15 mouse cellular contexts compared by ENCODE assay signal in genomic region chr2:156571521-156571920, GRCm38 (mm10).
"Had no signal": no experiment of that assay in that cellular context is flagged by ENCODE, and none has a peak within 500 bp of the region (broad histone marks: within the 10 kb centered on the region; RNA-seq: fewer than 3 reads in every experiment).

No protein-coding gene starts in this region.

- H3K4me2 ChIP-seq: limb, embryonic 13.5 days; liver, embryonic 11.5 days; liver, embryonic 15.5 days; midbrain, embryonic 12.5 days; midbrain, embryonic 15.5 days; neural tube, embryonic 13.5 days had no signal

- H3K4me3 ChIP-seq: layer of hippocampus, adult 2 months; limb, embryonic 10.5 days; limb, embryonic 13.5 days; liver, embryonic 15.5 days; midbrain, embryonic 12.5 days; midbrain, embryonic 15.5 days; neural tube, embryonic 13.5 days had no signal

- ATAC-seq: intestine, postnatal 0 days; midbrain, embryonic 15.5 days had no signal

- DNase-seq: layer of hippocampus, adult 9-11 months; lung, adult 2 months; lung, postnatal 14 days; thymus, adult 18-20 months; thymus, postnatal 36 days had no signal

- H3K27ac ChIP-seq: layer of hippocampus, adult 2 months; limb, embryonic 10.5 days; limb, embryonic 13.5 days; liver, embryonic 15.5 days; macrophage; midbrain, embryonic 12.5 days; midbrain, embryonic 15.5 days; neural tube, embryonic 13.5 days had no signal

- H3K4me1 ChIP-seq: limb, embryonic 10.5 days; liver, embryonic 15.5 days; midbrain, embryonic 12.5 days; midbrain, embryonic 15.5 days; neural tube, embryonic 13.5 days had no signal

- H3K9ac ChIP-seq: limb, embryonic 13.5 days; liver, embryonic 15.5 days; midbrain, embryonic 12.5 days; midbrain, embryonic 15.5 days; neural tube, embryonic 13.5 days had no signal

- H3K27me3 ChIP-seq: limb, embryonic 13.5 days; liver, embryonic 15.5 days; midbrain, embryonic 12.5 days; midbrain, embryonic 15.5 days; neural tube, embryonic 13.5 days had no signal

- H3K9me3 ChIP-seq: limb, embryonic 10.5 days; limb, embryonic 13.5 days; liver, embryonic 15.5 days; midbrain, embryonic 12.5 days; midbrain, embryonic 15.5 days; neural tube, embryonic 13.5 days had no signal
